Comparison of ENCODE assay signal across 8 mouse cellular contexts in the genomic region with DNA sequence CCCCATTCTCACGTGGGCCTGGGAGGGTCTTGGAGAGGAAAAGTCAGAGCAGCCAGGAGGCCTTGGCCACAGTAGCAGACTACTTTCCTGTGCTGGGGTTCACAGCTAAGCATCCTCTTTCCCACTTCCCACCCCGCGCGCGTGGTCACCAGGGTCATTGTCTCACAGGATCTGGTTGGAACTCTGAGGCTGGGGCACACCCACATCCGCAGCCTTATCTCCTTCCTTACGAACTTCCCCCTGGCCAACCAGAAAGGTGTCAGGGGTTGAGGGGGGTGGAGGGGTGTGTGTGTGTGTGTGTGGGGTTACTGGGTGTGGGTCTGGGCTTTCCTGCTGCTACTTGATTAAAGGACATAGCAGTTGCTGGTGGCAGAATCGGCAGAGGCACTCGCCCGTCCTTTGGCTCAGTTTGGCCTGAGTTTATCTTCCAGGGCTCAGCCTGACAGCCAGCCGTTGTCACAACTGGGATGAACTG. TPM values are rescaled to one million over a fixed set of nuclear protein-coding genes. Genes with fewer than 3 reads are reported as not detected.
DNase-seq lines count a peak whose midpoint lies in the region; ATAC-seq lines count a peak whose summit lies in the region.

No protein-coding gene starts in this region.

- peak; percentile 65 for ATAC-seq in lung, embryonic 16.5 days (ENCODE audit: low read depth)

- no peaks in the 10 kb centered on the region for H3K36me3 ChIP-seq in lung, embryonic 16.5 days (ENCODE audit: control insufficient read depth, insufficient read depth, low read length)

- DNase-seq in 416B (ENCODE audit: low read depth), result peak; percentile 100
- peak; percentile 60 for DNase-seq in kidney, adult 18-20 months
- DNase-seq in right cerebral cortex, adult 18-20 months, result no peak
- no peak for DNase-seq in ovary, postnatal 10 days (ENCODE audit: low spot score)
- DNase-seq in cerebellum, adult 18-20 months, result no peak
- no peak for DNase-seq in ovary, postnatal 14 days (ENCODE audit: low spot score)

- H3K4me2 ChIP-seq in lung, embryonic 16.5 days (ENCODE audit: low read depth, low read length), result no peak overlapping the region

- no peak overlapping the region for H3K9ac ChIP-seq in lung, embryonic 16.5 days (ENCODE audit: low read length)

- H3K27me3 ChIP-seq in lung, embryonic 16.5 days (ENCODE audit: control insufficient read depth, insufficient read depth, low read depth, low read length), result no peaks in the 10 kb centered on the region

- H3K4me3 ChIP-seq in brown adipose tissue, adult 24 weeks (ENCODE audit: insufficient read depth, low read depth, low read length), result no peak overlapping the region
- H3K4me3 ChIP-seq in lung, embryonic 16.5 days (ENCODE audit: low read length), result no peak overlapping the region

- 35% methylated on average over 11 of the region's 11 CpGs for WGBS in lung, embryonic 16.5 days

- H3K27ac ChIP-seq in brown adipose tissue, adult 24 weeks (replicated peaks; ENCODE audit: low read depth, low read length), result peak overlapping the region; percentile 90
- H3K27ac ChIP-seq in lung, embryonic 16.5 days (ENCODE audit: low read length), result no peak overlapping the region

- H3K4me1 ChIP-seq in brown adipose tissue, adult 24 weeks (ENCODE audit: control insufficient read depth, insufficient read depth, insufficient read length, low read length), result peaks cover 50% of the 10 kb centered on the region
- H3K4me1 ChIP-seq in lung, embryonic 16.5 days (replicated peaks; ENCODE audit: control insufficient read depth, insufficient read depth, low read length), result 0 out of 2 replicates have a peak, but pooled peaks cover 2% of the 10 kb centered on the region

- no peaks in the 10 kb centered on the region for H3K9me3 ChIP-seq in lung, embryonic 16.5 days (ENCODE audit: control insufficient read depth, low read length)

RNA-seq across cellular contexts. Expression of a gene that starts 13.0 kb away (rescaled TPM):
- polyA plus RNA-seq in brown adipose tissue, adult 24 weeks (2012; ENCODE audit: insufficient read depth, insufficient read length, missing spikeins), result 10.1 and 22.7 TPM in 2 replicates
- 5.8 and 6.8 TPM in 2 replicates for polyA plus RNA-seq in lung, embryonic 16.5 days (2015; fragmentation: Nextera tagmentation; extraction: Ambion mirVana)

Comparison
In these comparisons a context has a peak if more than half of its experiments do, and no peak if none do; other contexts are left out.
1. DNase-seq: peak in 416B (single experiment) and kidney, adult 18-20 months (single experiment); none in right cerebral cortex, adult 18-20 months (single experiment), ovary, postnatal 10 days (single experiment), cerebellum, adult 18-20 months (0 of 2) and ovary, postnatal 14 days (single experiment).